Mouse (Mus musculus): ENCODE results near the gene Ttc24. TPM values are rescaled to one million over a fixed set of nuclear protein-coding genes. Genes with fewer than 3 reads are reported as not detected.

Gene Ttc24
- total RNA-seq, 2 experiments from 2014 or later, result not detected

Other genes with a start within 250 kb of the Ttc24 start
- 1 to 10 TPM in 1 of 2 experiments, under 1 TPM in 1; 0.61 to 1.1 TPM for gene Sh2d2a, start 231.5 kb downstream of the Ttc24 start, total RNA-seq (2021)
- 10 to 100 TPM; 49.9 to 54.9 TPM for gene Prcc, start 192.7 kb downstream of the Ttc24 start, total RNA-seq (2021)
- 100 to 1,000 TPM; 161 to 162 TPM for gene Hdgf, start 172.0 kb downstream of the Ttc24 start, total RNA-seq (2021)
- 100 to 1,000 TPM; 104 to 123 TPM for gene Mrpl24, start 158.8 kb downstream of the Ttc24 start, total RNA-seq (2021)
- gene Isg20l2, start 148.0 kb downstream of the Ttc24 start, total RNA-seq (2021), result 10 to 100 TPM; 22.9 to 24.3 TPM
- gene Rrnad1, start 147.6 kb downstream of the Ttc24 start, total RNA-seq (2021), result 10 to 100 TPM; 12.4 to 16.3 TPM
- under 1 TPM; 0.48 to 0.76 TPM for gene Crabp2, start 129.6 kb downstream of the Ttc24 start, total RNA-seq (2021)
- 10 to 100 TPM; 17.7 to 23.3 TPM for gene Nes, start 107.2 kb downstream of the Ttc24 start, total RNA-seq (2021)
- gene Bcan, start 78.1 kb downstream of the Ttc24 start, total RNA-seq (2021), result 10 to 100 TPM; 18.7 to 20.0 TPM
- not detected for gene Hapln2, start 50.7 kb downstream of the Ttc24 start, total RNA-seq (2021)
- 10 to 100 TPM; 12.1 to 12.4 TPM for gene Gpatch4, start 35.2 kb downstream of the Ttc24 start, total RNA-seq (2021)
- gene Naxe, start 19.8 kb downstream of the Ttc24 start, total RNA-seq (2021), result 100 to 1,000 TPM; 140 to 150 TPM
- 10 to 100 TPM in 1 of 2 experiments, 1 to 10 TPM in 1; 6.9 to 11.5 TPM for gene Iqgap3, start 3.7 kb upstream of the Ttc24 start, total RNA-seq (2021)
- gene Mef2d, start 64.1 kb upstream of the Ttc24 start, total RNA-seq (2021), result 10 to 100 TPM; 85.7 to 86.6 TPM
- 1 to 10 TPM; 1.9 to 2.1 TPM for gene Rhbg, start 176.4 kb upstream of the Ttc24 start, total RNA-seq (2021)
- gene Gm38392, start 208.9 kb upstream of the Ttc24 start, total RNA-seq (2021), result 1 to 10 TPM; 1.1 to 1.3 TPM
- gene Tsacc, start 218.7 kb upstream of the Ttc24 start, total RNA-seq (2021), result 1 to 10 TPM; 7.9 to 8.3 TPM
- gene Cct3, start 218.8 kb upstream of the Ttc24 start, total RNA-seq (2021), result 100 to 1,000 TPM; 249 to 260 TPM
- 100 to 1,000 TPM; 144 to 149 TPM for gene Glmp, start 246.7 kb upstream of the Ttc24 start, total RNA-seq (2021)